Mouse (Mus musculus) limb, embryonic 13.5 days (tissue): ENCODE results near the gene Zcchc24. TPM values are rescaled to one million over a fixed set of nuclear protein-coding genes. Genes with fewer than 3 reads are reported as not detected.
A peak's percentile ranks its signal among the peaks of the same experiment; 100 is the strongest.

Experiments
- ATAC-seq: fragments of 200-750 bp; cut with Nextera tagmentation; 2 replicates; pipeline ENCODE4 v1.8.0; 2017; ENCODE audit warnings: low read depth, moderate number of reproducible peaks, moderate TSS enrichment; ENCODE audit not compliant: low FRiP score
- H3K27ac ChIP-seq: fragments of 300-500 bp; sonication (generic); 2 replicates; pipeline ENCODE4 v1.5.1; 2015; ENCODE audit warnings: inconsistent platforms, mild to moderate bottlenecking, moderate library complexity
- H3K27me3 ChIP-seq: fragments of 300-500 bp; sonication (generic); 2 replicates; pipeline ENCODE4 v1.6.1; 2015; ENCODE audit warnings: mild to moderate bottlenecking, inconsistent platforms
- H3K36me3 ChIP-seq: fragments of 300-500 bp; sonication (generic); 2 replicates; pipeline ENCODE4 v1.6.1; 2015; ENCODE audit warnings: inconsistent platforms, mild to moderate bottlenecking, moderate library complexity
- H3K4me1 ChIP-seq: fragments of 300-500 bp; sonication (generic); 2 replicates; pipeline ENCODE4 v1.6.1; 2015; ENCODE audit warnings: inconsistent platforms
- H3K4me2 ChIP-seq: fragments of 300-500 bp; sonication (generic); replicated peaks from 2 replicates; pipeline ENCODE4 v1.6.1; 2015; ENCODE audit warnings: inconsistent platforms, mild to moderate bottlenecking, moderate library complexity
- H3K4me3 ChIP-seq: fragments of 300-500 bp; sonication (generic); 2 replicates; pipeline ENCODE4 v1.5.1; 2015; ENCODE audit warnings: moderate library complexity, mild to moderate bottlenecking, inconsistent platforms
- H3K9ac ChIP-seq: fragments of 300-500 bp; sonication (generic); 2 replicates; pipeline ENCODE4 v1.6.1; 2015; ENCODE audit warnings: mild to moderate bottlenecking, inconsistent platforms
- H3K9me3 ChIP-seq: fragments of 300-500 bp; sonication (generic); 2 replicates; pipeline ENCODE4 v1.6.1; 2016; ENCODE audit warnings: inconsistent platforms
- WGBS: fragments of 180-500 bp; shearing (Covaris S2); methylation state at CpG from one replicate; pipeline ENCODE4 v1.1.7; 2015; 5-methylcytosine and 5-hydroxymethylcytosine counted together
- polyA plus RNA-seq: library from polyadenylated mRNA; unstranded; fragments of >200 nt; fragmentation: Nextera tagmentation; extraction: Ambion mirVana; gene quantifications from 2 replicates; pipeline ENCODE4 v1.2.1, GENCODE M21; 2015

The Zcchc24 gene
- polyA plus RNA-seq, 1 experiment from 2014 or later: 37.6 TPM

GRCm38 (mm10) chr14:25686216-25686945 lies 82.5 kb downstream of the Zcchc24 start:
- H3K36me3 ChIP-seq: no peaks in the 10 kb centered on the region
- WGBS: 58% methylated on average over 7 of the region's 7 CpGs
- H3K9me3 ChIP-seq: no peaks in the 10 kb centered on the region

DNA sequence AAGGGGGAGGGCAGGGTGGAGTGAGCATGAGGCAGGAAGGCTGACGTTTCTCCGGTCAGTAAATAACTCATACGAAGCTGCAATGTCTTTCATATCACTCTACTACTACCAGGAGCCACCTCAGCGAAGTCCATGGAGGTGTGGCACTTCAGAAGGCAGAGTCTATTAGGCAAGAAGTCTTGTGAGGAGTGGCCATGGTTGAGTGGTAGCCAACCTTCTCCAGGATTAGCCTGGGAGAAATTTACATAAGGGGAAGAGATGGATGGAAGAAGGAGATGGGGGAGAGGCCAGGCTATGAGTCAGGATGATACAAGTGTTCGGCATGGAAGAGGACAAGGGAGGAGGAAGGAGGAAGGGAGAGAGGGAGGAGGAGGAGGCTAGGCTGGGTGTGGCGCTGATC lies 86.8 kb downstream of the Zcchc24 start:
- no peak for ATAC-seq
- Histone ChIP-seq H3K4me1 (peaks cover 6% of the 10 kb centered on the region; the same call in 1 of the 2 replicates), H3K27ac (no peak overlapping the region), H3K27me3 (no peaks in the 10 kb centered on the region), H3K9me3 (no peaks in the 10 kb centered on the region), H3K4me2 (no peak overlapping the region), H3K9ac (no peak overlapping the region), H3K4me3 (no peak overlapping the region), H3K36me3 (no peaks in the 10 kb centered on the region)
- 75% methylated on average over 6 of the region's 6 CpGs for WGBS

More at GRCm38 (mm10) chr14:25686216-25686945, 82.5 kb downstream of the Zcchc24 start:
- Histone ChIP-seq H3K4me3 (no peak overlapping the region), H3K4me2 (no peak overlapping the region), H3K4me1 (peaks cover 6% of the 10 kb centered on the region; the same call in 1 of the 2 replicates), H3K9ac (no peak overlapping the region), H3K27ac (no peak overlapping the region), H3K27me3 (no peaks in the 10 kb centered on the region)
- no peak for ATAC-seq

DNA sequence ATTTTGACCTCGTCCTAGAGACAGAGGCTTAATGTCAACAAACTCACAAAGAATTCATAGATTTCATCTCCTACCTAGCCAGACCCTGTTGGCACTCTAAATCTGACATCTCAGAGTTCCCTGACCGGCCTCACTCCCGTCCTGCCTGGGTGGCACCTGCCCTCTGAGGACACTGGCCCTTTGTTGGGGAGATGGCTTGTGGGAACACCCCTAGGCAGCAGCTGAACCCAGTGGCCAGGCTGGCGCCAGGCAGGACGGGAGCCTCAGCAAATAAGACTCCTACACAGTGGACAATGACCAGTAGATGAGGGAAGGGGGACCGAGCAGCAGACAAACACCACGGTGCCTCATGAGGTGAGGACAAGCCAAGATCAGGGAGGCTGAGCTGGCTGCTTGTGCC lies 89.2 kb downstream of the Zcchc24 start:
- no peak for ATAC-seq
- Histone ChIP-seq H3K36me3 (no peaks in the 10 kb centered on the region), H3K9me3 (no peaks in the 10 kb centered on the region), H3K4me1 (no peaks in the 10 kb centered on the region), H3K27ac (no peak overlapping the region), H3K27me3 (no peaks in the 10 kb centered on the region), H3K9ac (no peak overlapping the region), H3K4me2 (no peak overlapping the region), H3K4me3 (no peak overlapping the region)
- WGBS: 66% methylated on average over 7 of the region's 7 CpGs

- 0 out of 2 replicates have a peak, but pooled peaks have one; percentile 26 for ATAC-seq
- peaks cover 59% of the 10 kb centered on the region for H3K36me3 ChIP-seq
- H3K4me3 ChIP-seq: no peak overlapping the region
- H3K27me3 ChIP-seq: no peaks in the 10 kb centered on the region
- no peaks in the 10 kb centered on the region for H3K4me1 ChIP-seq
- 62% methylated on average over 3 of the region's 3 CpGs for WGBS
- H3K9me3 ChIP-seq: no peaks in the 10 kb centered on the region
- no peak overlapping the region for H3K27ac ChIP-seq
- no peak overlapping the region for H3K9ac ChIP-seq
- H3K4me2 ChIP-seq: no peak overlapping the region
These were observed 101.3 kb downstream of the Zcchc24 start for GRCm38 (mm10) chr14:25667587-25667986.

GRCm38 (mm10) chr14:25666668-25667376 lies 102.0 kb downstream of the Zcchc24 start:
- WGBS: 83% methylated on average over 2 of the region's 2 CpGs
- no peaks in the 10 kb centered on the region for H3K27me3 ChIP-seq
- H3K4me3 ChIP-seq: no peak overlapping the region
- 0 out of 2 replicates have a peak overlapping the region, but pooled peaks have one; percentile 11 for H3K27ac ChIP-seq
- H3K9ac ChIP-seq: no peak overlapping the region
- H3K36me3 ChIP-seq: peaks cover 66% of the 10 kb centered on the region
- H3K4me1 ChIP-seq: no peaks in the 10 kb centered on the region
- no peak for ATAC-seq
- no peak overlapping the region for H3K4me2 ChIP-seq
- no peaks in the 10 kb centered on the region for H3K9me3 ChIP-seq

DNA sequence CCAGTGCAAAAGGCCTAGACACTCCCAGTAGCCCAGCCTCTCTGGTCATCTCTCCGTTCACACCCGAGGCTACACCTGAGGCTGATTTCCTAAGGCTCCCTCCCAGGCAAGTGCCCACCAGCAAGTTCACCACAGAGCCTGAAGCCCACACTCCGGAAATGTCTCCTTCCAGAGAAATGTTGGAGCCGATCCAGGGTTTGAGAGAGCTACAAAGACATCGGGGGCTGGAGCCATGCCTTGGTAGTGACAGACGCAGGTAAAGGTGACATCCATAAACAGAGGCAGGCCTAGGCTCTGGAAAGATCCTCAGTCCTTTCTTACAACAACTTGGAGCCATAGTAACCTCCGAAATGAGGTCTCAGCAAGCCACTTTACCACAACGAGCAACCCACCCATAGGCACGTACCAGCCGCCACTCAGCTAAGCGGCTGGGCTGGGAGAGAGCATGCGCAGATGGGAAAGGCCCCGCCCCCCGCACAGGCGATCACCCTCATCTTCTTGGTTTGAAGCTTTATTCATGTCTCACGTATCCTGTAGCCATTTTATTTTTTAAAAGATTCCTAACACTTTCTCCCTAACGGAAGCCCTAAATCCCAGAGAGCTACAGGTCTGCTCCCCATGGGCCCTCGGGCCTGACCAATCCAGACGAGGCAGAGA lies 103.4 kb downstream of the Zcchc24 start:
- Histone ChIP-seq H3K4me1 (no peaks in the 10 kb centered on the region), H3K27me3 (no peaks in the 10 kb centered on the region), H3K27ac (no peak overlapping the region), H3K9me3 (no peaks in the 10 kb centered on the region), H3K36me3 (peaks cover 80% of the 10 kb centered on the region), H3K9ac (no peak overlapping the region), H3K4me3 (no peak overlapping the region), H3K4me2 (no peak overlapping the region)
- WGBS: 74% methylated on average over 19 of the region's 19 CpGs
- no peak for ATAC-seq

- no peak for ATAC-seq
- Histone ChIP-seq H3K4me1 (no peaks in the 10 kb centered on the region), H3K27me3 (no peaks in the 10 kb centered on the region), H3K4me2 (no peak overlapping the region), H3K4me3 (no peak overlapping the region), H3K27ac (0 out of 2 replicates have a peak overlapping the region, but pooled peaks have one; percentile 2), H3K36me3 (peaks cover 92% of the 10 kb centered on the region), H3K9me3 (no peaks in the 10 kb centered on the region), H3K9ac (no peak overlapping the region)
- WGBS: 80% methylated on average over 7 of the region's 7 CpGs
These were observed 104.5 kb downstream of the Zcchc24 start for GRCm38 (mm10) chr14:25664310-25664695.

GRCm38 (mm10) chr14:25663649-25664309 lies 105.1 kb downstream of the Zcchc24 start:
- Histone ChIP-seq H3K4me1 (no peaks in the 10 kb centered on the region), H3K27ac (0 out of 2 replicates have a peak overlapping the region, but pooled peaks have one; percentile 2), H3K27me3 (no peaks in the 10 kb centered on the region), H3K4me2 (no peak overlapping the region), H3K9me3 (no peaks in the 10 kb centered on the region), H3K9ac (no peak overlapping the region), H3K4me3 (no peak overlapping the region), H3K36me3 (peaks cover 95% of the 10 kb centered on the region)
- 81% methylated on average over 7 of the region's 7 CpGs for WGBS
- ATAC-seq: no peak

Other genes starting within 250 kb of the Zcchc24 start
- gene Ppif, start 74.9 kb downstream of the Zcchc24 start, polyA plus RNA-seq: 31.8 and 34.4 TPM in 2 replicates
- gene Anxa11, start 73.1 kb upstream of the Zcchc24 start, polyA plus RNA-seq: 10.9 and 13.0 TPM in 2 replicates
- 1.0 TPM in 1 of 2 replicates, not detected in the other for gene Plac9a, start 134.1 kb upstream of the Zcchc24 start, polyA plus RNA-seq
- 2.9 and 5.1 TPM in 2 replicates for gene Tmem254a, start 158.6 kb upstream of the Zcchc24 start, polyA plus RNA-seq
- gene Cphx1, start 169.3 kb upstream of the Zcchc24 start, polyA plus RNA-seq: not detected in 2 replicates
- gene Duxbl1, start 209.5 kb upstream of the Zcchc24 start, polyA plus RNA-seq: 2.3 and 2.8 TPM in 2 replicates